Mouse (Mus musculus) splenic B cell, adult 2 months (primary cell): ENCODE measurements at regions not wholly inside any gene's neighbourhood (a gene's known extent, or its start where the extent isn't known, plus 50 kb on each side); places are given as distances from the start of the nearest gene placed in this dataset.

Source experiments
- DNase-seq: peaks from one replicate; pipeline ENCODE4 v3.0.0-alpha.2; 2011; ENCODE audit warnings: low read depth, low spot score
- H3K27me3 ChIP-seq: 2 replicates; pipeline ENCODE4 v1.6.1; 2012; ENCODE audit warnings: mild to moderate bottlenecking, low read length, moderate library complexity, mixed read lengths; ENCODE audit not compliant: control insufficient read depth, poor library complexity, insufficient read depth, severe bottlenecking
- H3K36me3 ChIP-seq: 2 replicates; pipeline ENCODE4 v1.6.1; 2012; ENCODE audit warnings: mild to moderate bottlenecking, low read length, moderate library complexity, mixed read lengths; ENCODE audit not compliant: control insufficient read depth, poor library complexity, insufficient read depth, severe bottlenecking

DNA sequence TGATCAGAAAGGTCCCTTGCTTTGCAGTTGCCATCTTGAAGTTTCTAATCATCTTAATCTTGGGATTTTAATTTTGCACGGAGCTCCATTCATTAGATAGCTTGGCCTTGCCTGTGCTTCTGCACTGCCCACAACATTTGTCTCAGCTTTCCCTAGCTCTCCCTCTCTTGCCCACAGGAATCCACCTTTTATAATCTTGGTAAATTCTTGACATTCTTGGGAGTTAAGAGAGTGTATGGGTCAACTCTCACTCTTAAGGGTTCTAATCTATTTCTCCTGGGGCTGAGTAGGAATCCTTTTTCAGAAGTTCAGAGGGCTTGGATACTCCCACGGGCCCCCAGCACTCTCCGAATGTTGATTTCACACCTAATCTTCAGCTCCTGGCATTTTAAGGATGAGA, 51.5 kb upstream of the Ppp2r5a start:
- no peaks in the 10 kb centered on the region for H3K27me3 ChIP-seq
- no peaks in the 10 kb centered on the region for H3K36me3 ChIP-seq
- DNase-seq, result no peak

DNA sequence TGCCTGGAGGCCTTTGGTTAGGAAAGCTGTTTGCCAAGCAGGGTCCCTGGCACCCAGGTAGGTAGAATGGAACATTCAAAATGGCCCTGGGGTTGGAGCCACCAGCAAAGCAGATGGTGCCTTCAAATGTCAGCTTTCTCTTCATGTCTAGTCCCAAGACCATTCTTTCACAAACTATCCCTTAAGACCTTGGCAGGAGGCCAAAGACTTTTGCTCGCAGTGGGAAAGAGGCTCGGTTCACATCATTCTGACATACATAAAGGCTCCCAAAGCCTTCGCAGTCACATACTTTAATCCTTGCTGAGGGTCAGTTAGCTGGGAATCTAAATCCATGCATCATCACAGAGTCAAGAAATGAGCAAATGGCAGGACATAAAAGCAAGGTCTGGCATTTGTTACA, 50.5 kb upstream of the Ppp2r5a start:
- H3K36me3 ChIP-seq, result no peaks in the 10 kb centered on the region
- H3K27me3 ChIP-seq, result no peaks in the 10 kb centered on the region
- DNase-seq, result no peak
